Mouse (Mus musculus) adrenal gland, postnatal 25 days (tissue): ENCODE results near the gene Bcl2l1. TPM values are rescaled to one million over a fixed set of nuclear protein-coding genes. Genes with fewer than 3 reads are reported as not detected.

ENCODE experiments used
- DNase-seq: peaks from one replicate; pipeline ENCODE4 v3.0.0; 2021; ENCODE audit warnings: mixed read lengths
- total RNA-seq: library from RNA; stranded (reverse); gene quantifications from 2 replicates; pipeline ENCODE4 v1.2.3, GENCODE M21; 2021

Gene Bcl2l1
- total RNA-seq, 1 experiment from 2014 or later, result 61.8 TPM

DNA sequence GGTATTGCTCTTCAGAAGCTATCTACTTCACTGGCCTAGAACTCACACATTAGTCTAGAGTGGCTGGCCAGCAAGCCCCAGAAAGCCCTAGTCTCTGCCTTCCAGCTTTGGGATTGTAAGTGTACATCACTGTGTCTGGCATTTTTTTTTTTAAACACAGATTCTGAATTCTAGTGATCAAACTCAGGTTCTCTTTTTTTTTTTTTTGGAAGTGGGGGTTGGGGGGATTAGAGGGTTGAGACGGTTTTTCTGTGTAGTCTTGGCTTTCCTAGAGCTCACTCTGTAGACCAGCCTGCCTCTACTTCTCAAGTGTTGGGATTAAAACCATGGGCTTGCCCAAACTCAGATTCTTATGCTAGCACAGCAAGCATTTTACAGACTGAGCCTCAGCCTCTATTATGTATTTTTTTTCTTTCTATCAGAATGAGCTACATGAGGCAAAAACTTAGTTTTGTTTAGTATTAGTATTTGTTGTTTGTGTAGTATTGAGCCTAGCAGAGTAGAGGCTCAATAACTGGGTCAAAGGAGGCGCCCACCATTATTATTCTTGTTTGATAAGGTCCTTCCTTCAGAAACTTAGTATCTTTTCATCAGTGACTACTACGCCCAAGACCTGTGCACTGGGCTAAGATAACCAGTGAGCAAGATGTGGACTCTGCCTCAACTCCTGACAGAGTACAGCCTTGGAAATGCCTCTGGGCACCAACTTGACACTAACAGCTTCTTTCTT, 6.9 kb downstream of the Bcl2l1 start:
- DNase-seq, result no peak

DNA sequence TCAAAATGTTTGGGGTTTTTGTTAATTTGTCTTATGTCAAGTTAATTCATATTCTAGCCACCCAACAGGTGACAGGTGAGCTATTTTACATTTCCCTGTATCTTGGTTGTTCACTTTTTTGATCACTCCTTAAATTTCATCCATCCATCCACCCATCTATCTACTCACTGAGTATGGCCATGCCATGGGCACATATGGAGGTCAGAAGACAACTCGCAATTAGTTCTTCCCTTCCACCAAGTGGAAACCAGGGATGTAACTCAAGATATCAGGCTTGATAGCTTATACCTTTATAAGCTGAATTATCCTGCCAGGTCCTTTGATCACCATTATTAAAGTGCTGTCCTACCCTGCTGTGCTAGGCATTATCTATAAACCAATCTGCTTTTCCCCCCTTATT, 7.8 kb downstream of the Bcl2l1 start:
- DNase-seq, result no peak

GRCm38 (mm10) chr2:152821566-152821965, 10.0 kb downstream of the Bcl2l1 start:
- no peak for DNase-seq

DNA sequence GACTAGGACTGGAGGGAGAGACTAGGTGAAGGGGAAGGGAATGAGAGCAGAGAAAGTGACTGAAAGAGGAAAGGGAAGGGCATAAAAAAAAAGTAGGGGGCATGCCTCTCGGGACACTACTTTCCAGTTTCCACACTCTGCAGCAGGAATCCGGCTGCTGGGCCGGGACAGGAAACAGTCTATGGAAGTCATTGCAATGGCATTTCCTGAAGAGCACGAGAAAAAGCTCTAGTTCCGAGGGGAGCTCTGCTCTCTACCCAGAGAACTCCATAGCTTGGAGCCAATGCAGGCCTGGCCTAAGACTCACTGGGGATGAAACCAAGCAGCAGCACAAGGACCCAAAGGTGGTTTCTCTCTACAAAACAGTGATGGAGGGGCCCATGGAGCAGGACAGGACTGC, 10.5 kb downstream of the Bcl2l1 start:
- peak; percentile 17 for DNase-seq

- DNase-seq, result peak; percentile 30
Observed at GRCm38 (mm10) chr2:152820369-152820768, 11.2 kb downstream of the Bcl2l1 start.

DNA sequence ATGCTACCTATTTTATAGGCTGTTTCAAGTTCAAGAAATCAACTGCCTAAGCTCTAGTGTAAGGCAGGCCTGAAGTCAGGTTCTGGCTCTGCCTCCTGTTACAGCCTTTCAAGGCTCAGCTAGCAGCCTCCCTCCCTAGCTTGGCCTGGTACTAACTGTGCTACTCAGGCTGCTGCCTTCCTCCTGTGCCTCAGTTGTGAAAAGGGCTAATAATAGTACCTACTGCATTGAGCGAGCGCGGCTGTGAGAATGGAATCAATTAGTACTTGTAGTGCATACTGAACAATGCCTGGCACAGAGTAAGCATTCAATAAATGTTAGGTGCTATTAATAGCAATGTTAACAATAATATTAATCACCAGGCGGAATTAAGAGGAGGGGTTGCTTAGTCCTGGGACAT, 11.6 kb downstream of the Bcl2l1 start:
- DNase-seq, result no peak

GRCm38 (mm10) chr2:152819097-152819624, 12.4 kb downstream of the Bcl2l1 start:
- no peak for DNase-seq

- no peak for DNase-seq
Observed at GRCm38 (mm10) chr2:152818679-152819078, 12.8 kb downstream of the Bcl2l1 start.

DNA sequence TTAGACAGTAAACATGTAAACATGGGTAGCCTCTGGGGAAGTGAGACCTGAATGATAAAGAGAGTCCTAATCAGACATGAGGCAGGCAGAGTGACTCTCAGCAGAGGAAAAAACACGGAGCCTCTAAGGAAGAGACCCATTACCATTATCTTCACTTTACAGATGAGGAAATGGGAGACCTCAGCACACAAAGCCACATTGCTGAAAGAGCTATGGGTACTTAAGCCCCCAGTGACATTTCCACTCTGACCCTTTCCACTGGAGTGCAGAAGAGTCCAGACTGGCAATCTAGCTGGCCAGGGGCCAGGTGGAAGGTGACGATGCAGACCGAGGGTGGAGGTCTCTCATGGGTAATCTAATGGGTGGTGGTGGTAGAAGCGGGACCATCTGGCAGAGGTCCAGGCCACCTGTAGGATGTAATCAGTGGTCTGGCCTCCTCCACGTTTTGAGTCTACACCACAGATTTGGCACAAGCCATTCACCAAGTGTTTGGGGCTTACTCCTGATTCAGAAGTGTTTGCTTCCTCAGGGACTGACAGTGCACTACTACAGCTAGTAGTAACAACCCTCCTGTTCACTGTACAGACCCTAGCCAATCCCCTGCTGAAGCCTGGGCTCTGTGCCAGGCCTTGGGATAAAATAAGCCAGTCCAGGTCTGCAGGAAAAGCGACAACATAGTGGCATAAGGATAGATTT, 13.8 kb downstream of the Bcl2l1 start:
- DNase-seq, result peak; percentile 46

DNA sequence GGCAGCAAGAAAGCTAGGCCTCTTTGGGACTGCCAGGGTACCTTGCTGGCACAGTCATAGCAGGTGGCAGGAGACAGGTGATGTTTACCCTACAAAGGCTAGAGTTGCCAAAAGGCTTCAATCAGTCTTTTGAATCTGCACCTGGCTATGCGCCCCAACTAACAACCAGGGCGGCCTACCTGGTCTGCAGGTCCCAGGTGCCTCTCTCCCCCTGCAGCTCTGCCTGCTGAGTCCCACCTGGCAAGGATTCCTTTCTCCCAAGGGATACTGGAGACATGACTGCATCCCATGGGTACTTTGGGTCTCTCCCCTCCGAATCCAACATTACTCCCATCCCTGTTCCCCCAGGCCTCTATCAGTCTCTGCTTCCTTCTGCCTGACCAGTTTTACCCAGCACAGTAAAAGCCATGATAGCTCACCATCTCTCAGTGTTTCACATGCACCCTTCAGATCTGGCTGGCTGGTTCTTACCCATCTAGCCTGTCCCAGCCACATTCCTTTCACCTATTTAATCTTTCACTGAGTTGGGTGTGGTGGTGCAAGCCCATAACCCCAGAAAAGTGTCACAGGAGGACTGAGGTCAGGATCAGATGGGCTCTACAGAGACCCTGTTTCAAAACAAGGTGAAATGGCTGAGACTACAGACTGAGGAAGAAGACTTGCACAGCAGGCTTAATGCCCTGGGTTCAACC, 14.7 kb downstream of the Bcl2l1 start:
- no peak for DNase-seq

DNA sequence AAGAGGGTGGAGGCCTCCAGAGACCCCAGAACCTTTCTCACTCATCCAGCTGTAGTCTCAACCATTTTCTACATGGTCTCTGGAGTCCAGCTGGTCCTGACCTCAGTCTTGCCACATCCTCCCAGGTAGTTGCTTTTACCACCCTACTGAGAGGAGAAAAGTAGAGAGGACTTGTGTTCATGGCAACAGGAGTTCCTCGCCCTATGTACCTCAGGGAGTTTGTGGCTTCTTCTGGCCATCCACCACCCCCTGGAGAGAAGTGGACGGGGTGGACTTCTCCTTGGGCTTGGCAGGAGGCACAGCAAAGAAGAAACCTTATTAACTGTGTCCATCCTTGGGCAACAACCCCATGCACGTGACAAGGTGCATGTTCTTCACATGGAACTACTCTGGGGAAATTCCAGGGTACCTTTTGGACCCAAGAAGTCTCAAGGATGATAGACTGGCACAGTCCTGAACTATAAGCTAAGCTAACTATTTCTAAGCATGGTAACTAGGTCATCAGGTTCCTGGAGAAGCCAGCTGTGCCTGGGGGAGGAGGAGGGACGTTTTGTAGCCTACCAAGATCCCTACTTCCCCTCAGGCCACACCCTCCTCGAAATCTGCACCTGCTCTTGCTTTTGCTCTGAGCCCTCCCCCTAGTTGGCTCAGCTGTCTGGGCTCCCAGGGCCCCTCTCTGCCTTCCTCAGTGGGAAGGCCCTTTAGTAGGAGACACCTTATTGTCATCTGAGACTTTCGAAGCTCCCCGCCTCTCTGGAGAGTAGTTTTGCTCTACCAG, 15.5 kb downstream of the Bcl2l1 start:
- no peak for DNase-seq

DNA sequence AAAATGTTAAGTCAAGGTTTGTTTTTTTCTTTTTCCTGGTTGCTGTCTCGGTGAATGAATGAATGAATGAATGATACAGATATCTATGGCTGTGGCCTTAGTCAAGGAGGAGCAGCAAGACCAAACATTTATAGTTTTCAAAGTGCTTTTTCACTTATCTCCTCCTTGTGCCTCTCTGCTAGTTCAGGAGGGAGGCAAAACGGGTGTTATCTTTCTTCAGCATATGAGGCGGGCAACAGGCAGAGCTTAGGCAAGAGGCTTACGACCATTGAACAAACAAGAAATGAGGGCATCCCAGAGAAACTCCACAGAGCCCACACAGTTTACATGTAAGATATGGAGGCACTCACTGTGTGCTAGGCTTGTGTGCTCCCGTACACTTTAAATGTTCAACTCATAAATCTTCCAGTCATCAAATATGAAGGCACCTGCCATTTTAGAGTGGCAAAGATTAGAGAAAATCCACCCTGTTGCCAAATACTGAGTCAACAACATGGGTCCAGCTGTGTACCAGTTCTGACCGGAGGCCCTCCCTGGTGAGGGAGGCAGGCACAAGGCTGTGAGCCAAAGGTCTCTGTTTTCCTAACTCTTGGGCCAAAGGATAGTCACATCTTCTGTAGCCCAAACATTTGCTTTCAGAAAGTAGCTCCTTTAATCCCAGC, 17.2 kb downstream of the Bcl2l1 start:
- no peak for DNase-seq

GRCm38 (mm10) chr2:152813232-152813631, 18.3 kb downstream of the Bcl2l1 start:
- DNase-seq, result no peak

DNA sequence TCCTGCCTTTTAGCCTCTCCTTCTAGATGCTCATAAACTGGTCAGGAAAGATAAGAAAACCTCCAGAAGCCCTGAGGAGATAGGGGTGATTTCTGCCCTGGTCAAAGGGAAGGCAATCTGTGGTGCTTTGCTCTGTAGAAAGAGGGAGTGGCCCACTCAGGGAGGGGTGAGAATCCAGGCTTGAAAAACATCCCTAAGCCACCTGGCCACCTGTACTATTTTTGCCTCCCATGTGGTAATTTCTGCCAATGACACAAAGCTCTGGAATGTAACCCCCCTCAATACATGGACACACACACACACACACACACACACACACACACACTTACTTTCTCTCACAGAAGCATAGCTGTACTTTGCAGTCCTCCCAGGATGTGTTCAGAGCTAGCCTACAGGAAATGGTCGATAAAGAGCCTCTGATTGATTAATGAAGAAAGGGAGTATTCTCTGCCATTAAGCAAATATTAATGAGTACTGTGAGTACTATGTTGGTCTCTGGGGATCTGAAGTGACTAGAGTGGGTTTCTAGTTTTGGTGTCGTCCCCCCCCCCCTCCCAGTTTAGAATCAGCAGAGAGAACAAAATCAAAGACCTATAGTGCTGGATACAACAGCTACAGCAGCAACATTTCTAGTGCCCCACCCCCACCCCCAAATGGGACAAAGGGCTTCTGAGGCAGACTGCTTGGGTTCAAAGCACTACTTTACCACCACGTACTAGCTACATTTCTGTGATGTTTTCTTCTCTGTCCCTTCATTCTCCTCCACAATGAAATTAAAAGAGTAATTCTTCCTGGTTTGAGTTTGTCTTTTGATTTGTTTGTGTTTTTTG, 20.0 kb downstream of the Bcl2l1 start:
- no peak for DNase-seq

DNA sequence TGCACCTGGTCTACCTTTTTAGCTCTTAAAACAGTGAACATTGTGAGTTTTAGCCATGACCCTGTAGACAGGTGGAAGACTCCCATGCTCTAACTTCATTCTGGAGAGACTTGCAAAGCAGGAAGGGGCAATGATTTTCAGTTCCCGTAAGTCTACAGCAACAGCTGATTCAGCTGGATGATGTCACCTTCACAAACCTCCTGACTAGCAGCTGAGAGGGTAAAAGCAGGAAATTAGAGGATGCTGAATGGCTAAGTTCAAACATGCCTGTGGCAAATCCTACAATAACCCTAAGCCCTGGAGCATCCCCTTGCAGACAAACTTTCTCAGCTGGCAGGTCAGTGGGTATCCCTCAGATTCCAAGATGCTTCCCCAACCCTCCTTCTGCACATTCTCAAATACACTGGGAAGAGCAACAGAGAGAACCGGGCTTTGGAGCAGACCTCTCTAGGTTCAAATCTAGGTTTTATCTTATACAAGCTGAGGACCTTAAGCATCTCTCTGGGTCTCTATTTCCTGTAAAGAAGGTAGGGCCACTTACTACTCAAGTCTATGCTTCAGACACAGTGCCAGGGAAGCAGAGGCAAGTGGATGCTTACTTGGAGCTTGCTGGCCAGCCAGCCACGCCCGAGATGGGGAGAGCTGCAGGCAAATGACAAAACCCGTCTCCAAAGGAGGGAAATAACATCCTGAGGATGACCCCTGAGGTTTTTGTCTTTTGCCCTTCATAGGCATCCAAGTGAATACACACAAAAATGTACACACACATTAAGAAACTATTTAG, 21.2 kb downstream of the Bcl2l1 start:
- DNase-seq, result no peak

- no peak for DNase-seq
Observed at GRCm38 (mm10) chr2:152808178-152808577, 23.4 kb downstream of the Bcl2l1 start.

DNA sequence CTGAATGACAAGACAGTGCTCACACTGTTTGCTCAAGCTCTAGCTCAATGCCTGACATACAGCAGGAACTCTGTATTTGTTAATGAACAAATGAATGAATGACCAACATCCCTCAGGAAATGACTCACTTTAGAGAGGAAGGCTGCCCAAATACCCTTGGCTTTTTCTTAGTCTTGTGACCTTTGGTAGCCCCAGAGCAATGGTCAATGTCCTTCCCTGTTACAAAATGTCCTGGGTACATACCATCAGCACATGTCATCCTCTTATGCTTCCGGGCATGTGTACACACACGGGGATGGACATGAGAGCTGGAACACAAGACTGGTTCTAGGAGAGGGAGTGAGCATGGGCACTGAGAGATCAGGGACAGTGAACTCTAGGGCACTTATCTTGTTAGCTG, 25.5 kb downstream of the Bcl2l1 start:
- DNase-seq, result no peak

GRCm38 (mm10) chr2:152805111-152805490, 26.4 kb downstream of the Bcl2l1 start:
- no peak for DNase-seq

DNA sequence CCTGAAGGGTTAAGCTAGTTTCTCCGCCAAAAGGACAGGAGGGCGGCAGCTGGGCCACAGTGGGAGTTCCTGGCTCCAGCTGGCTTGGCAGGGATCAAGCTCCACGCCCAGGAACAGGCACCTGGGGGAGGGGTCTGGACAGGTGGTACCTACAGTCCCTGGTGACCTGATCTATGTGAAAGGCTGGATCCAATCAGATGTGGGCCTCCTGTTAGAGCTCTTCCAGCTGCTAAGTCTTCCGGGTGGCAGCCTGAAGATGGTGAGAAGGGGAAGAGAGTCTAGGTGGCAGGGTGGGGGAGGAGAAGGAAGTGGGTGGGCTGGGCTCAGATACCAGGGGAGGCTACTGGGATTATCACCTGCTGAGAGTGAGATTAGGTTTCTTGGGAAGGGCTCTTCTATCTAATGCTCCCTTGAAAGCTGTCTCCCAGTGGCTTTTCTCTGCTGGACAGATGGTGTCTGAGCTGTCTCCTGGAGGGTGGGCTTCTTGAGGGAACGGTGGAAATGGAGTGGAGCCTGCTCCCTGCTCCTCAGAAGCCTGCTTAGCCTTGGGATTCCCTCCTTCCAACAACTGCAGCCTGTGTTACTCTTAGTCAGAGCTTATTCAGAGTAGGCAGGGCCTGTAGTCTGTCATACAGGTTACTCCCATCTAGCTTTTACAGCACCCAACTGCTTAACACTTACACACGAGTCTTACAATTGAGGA, 27.0 kb downstream of the Bcl2l1 start:
- no peak for DNase-seq
